Mouse (Mus musculus): ENCODE results near the gene Gfm1. TPM values are rescaled to one million over a fixed set of nuclear protein-coding genes. Genes with fewer than 3 reads are reported as not detected.

Gfm1 gene
- polyA plus RNA-seq, 1 experiment from 2014 or later = 42.4 TPM

GRCm38 (mm10) chr3:67498773-67499405, 69.0 kb downstream of the Gfm1 start:
- Histone ChIP-seq H3K27me3 (peaks cover 18% of the 10 kb centered on the region; the same call in 1 of the 2 replicates), H3K36me3 (no peaks in the 10 kb centered on the region), H3K9ac (replicated peaks) (no peak overlapping the region), H3K4me2 (replicated peaks) (no peak overlapping the region), H3K4me1 (peaks cover 4% of the 10 kb centered on the region), H3K27ac (replicated peaks) (no peak overlapping the region), H3K4me3 (no peak overlapping the region), H3K9me3 (no peaks in the 10 kb centered on the region)
- ATAC-seq (ENCODE audit: low FRiP score, low read depth) = no peak
- 89% methylated on average over 8 of the region's 8 CpGs for WGBS

DNA sequence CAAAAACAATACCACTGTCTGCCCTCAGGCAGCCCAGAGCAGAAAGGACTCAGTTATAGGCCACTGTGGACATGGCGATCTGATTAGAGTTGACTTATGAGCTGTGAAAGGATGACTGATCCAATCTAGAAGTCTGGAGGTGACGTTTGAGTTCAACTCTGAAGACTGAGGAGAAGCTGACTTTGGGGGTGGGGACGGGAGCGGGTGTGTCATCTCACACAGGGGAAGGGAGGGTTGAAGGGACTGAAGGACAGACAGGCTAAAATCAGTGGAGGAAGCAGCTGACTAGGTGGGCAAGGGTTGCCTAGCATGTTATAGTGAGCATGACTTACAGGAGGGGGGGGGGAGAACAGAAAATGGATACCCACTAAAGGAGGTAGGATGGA, 69.5 kb downstream of the Gfm1 start:
- Histone ChIP-seq H3K27ac (replicated peaks) (no peak overlapping the region), H3K4me2 (replicated peaks) (no peak overlapping the region), H3K27me3 (peaks cover 19% of the 10 kb centered on the region; the same call in 1 of the 2 replicates), H3K4me3 (no peak overlapping the region), H3K4me1 (peaks cover 8% of the 10 kb centered on the region), H3K9ac (replicated peaks) (no peak overlapping the region), H3K36me3 (no peaks in the 10 kb centered on the region), H3K9me3 (no peaks in the 10 kb centered on the region)
- 94% methylated on average over 4 of the region's 4 CpGs for WGBS
- no peak for ATAC-seq (ENCODE audit: low FRiP score, low read depth)

GRCm38 (mm10) chr3:67503878-67504277, 74.0 kb downstream of the Gfm1 start:
- Histone ChIP-seq H3K27me3 (peaks cover 42% of the 10 kb centered on the region), H3K9me3 (no peaks in the 10 kb centered on the region), H3K4me2 (replicated peaks) (no peak overlapping the region), H3K27ac (replicated peaks) (no peak overlapping the region), H3K4me3 (no peak overlapping the region), H3K4me1 (peaks cover 8% of the 10 kb centered on the region), H3K36me3 (no peaks in the 10 kb centered on the region), H3K9ac (replicated peaks) (no peak overlapping the region)
- WGBS = 3% methylated on average over 3 of the region's 3 CpGs
- ATAC-seq (ENCODE audit: low FRiP score, low read depth) = 0 out of 2 replicates have a peak, but pooled peaks have one; percentile 62

DNA sequence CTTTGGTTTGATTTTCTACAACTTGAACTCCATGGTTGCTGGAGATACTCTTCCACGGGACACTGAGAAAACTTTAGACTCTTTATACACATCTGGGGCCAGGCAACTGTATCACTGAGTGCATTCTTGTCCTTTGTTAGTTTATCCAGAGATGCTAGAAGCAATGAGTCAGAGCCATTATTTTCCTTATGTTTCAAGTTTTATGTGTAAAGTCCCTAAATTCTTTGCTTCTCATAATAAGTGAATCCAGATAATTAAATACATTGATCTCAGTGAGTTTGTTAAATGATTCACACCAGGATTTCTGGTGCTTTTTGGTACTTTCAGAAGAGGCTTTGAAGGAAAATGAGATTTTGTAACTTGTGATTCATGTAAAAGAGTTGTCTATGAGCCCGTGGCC, 75.4 kb downstream of the Gfm1 start:
- Histone ChIP-seq H3K9ac (replicated peaks) (no peak overlapping the region), H3K36me3 (no peaks in the 10 kb centered on the region), H3K9me3 (no peaks in the 10 kb centered on the region), H3K4me3 (no peak overlapping the region), H3K4me1 (peaks cover 8% of the 10 kb centered on the region), H3K27me3 (peaks cover 42% of the 10 kb centered on the region), H3K27ac (replicated peaks) (no peak overlapping the region), H3K4me2 (replicated peaks) (no peak overlapping the region)
- ATAC-seq (ENCODE audit: low FRiP score, low read depth) = no peak
- 81% methylated on average over 2 of the region's 2 CpGs for WGBS

DNA sequence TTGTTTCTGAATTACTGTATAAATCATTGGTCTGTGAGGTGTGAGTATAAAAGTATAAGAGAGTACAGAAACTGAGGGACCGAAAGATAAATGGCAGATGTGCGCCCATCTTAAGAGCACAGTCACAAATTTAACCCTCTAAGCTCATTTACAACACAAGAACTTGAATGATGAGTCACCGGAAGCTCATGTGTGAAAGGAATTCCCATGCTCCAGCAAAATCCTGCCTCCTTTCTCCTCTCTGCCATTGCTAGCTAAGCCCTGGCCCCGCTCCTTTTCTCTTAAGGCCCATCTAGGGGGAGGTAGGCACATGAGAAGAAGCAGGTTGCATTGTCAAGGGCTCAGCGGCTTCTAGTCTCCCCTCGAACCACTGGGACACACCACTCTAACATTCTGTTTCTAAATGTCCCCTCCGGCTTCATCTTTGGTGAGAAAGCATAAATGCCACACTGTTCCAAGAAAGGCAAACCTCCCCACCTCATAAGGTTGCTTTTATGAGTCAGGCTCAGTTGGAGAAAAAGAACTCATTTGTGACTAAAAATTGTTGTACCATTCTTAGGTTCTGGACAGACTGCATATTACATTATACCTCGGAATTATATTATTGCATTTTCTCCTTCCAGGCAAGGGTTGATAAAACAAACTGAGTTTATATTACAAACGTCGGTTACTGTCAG, 78.5 kb downstream of the Gfm1 start:
- Histone ChIP-seq H3K27me3 (peaks cover 28% of the 10 kb centered on the region), H3K9me3 (no peaks in the 10 kb centered on the region), H3K4me2 (replicated peaks) (no peak overlapping the region), H3K36me3 (no peaks in the 10 kb centered on the region), H3K4me3 (no peak overlapping the region), H3K9ac (replicated peaks) (no peak overlapping the region), H3K27ac (replicated peaks) (no peak overlapping the region), H3K4me1 (peaks cover 8% of the 10 kb centered on the region)
- no peak for ATAC-seq (ENCODE audit: low FRiP score, low read depth)
- WGBS = 87% methylated on average over 10 of the region's 10 CpGs

DNA sequence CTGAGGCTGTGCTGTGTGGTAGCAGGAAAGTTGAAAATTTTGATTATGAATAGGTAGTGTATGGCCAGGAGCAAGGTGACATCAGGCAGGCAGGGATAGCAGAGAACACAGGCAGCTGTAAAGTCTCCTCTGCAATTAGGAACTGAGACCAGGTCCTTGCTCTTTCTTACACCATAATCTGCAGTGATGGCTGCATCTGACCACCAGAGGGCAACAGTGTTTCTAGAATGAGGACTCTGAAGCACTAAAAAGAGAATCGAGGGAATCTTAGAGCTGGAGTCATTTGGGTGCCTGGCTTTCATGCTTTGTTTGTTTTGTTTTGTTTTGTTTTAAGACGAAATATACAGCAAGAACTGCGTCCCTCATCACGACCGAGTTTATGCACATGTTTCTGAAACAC, 82.9 kb downstream of the Gfm1 start:
- peak; percentile 44; the same call in 1 of the 2 replicates for ATAC-seq (ENCODE audit: low FRiP score, low read depth)
- no peak overlapping the region for H3K4me3 ChIP-seq
- H3K27me3 ChIP-seq = peaks cover 46% of the 10 kb centered on the region
- no peaks in the 10 kb centered on the region for H3K9me3 ChIP-seq
- 4% methylated on average over 5 of the region's 5 CpGs for WGBS
- no peaks in the 10 kb centered on the region for H3K36me3 ChIP-seq
- H3K4me1 ChIP-seq = peaks cover 11% of the 10 kb centered on the region
- H3K4me2 ChIP-seq (replicated peaks) = no peak overlapping the region
- H3K27ac ChIP-seq (replicated peaks) = no peak overlapping the region
- H3K9ac ChIP-seq (replicated peaks) = no peak overlapping the region

- WGBS = 5% methylated on average over 40 of the region's 40 CpGs
- no peak overlapping the region for H3K27ac ChIP-seq (replicated peaks)
- peaks cover 11% of the 10 kb centered on the region for H3K4me1 ChIP-seq
- no peaks in the 10 kb centered on the region for H3K36me3 ChIP-seq
- peak; percentile 56 for ATAC-seq (ENCODE audit: low FRiP score, low read depth)
- peak overlapping the region; percentile 73 for H3K9ac ChIP-seq (replicated peaks)
- peak overlapping the region; percentile 65 for H3K4me3 ChIP-seq
- H3K4me2 ChIP-seq (replicated peaks) = peak overlapping the region; percentile 100
- peaks cover 51% of the 10 kb centered on the region for H3K27me3 ChIP-seq
- no peaks in the 10 kb centered on the region for H3K9me3 ChIP-seq
Observed at GRCm38 (mm10) chr3:67514801-67515273, 84.9 kb downstream of the Gfm1 start.

- 4% methylated on average over 38 of the region's 38 CpGs for WGBS
- Histone ChIP-seq H3K9ac (replicated peaks) (peak within 1 kb of the TSS; percentile 73), H3K4me2 (replicated peaks) (peak within 1 kb of the TSS; percentile 100), H3K9me3 (no peaks in the 10 kb centered on the region), H3K36me3 (no peaks in the 10 kb centered on the region), H3K4me3 (peak within 1 kb of the TSS; percentile 65), H3K27me3 (peaks cover 51% of the 10 kb centered on the region), H3K4me1 (peaks cover 11% of the 10 kb centered on the region), H3K27ac (replicated peaks) (no peak within 1 kb of the TSS)
- peak; percentile 70 for ATAC-seq (ENCODE audit: low FRiP score, low read depth)
Observed at GRCm38 (mm10) chr3:67515274-67515801, 85.4 kb downstream of the Gfm1 start, which contains the start of gene Rarres1. TSS of gene Rarres1 (minus strand) at chr3:67515523.

- WGBS = 90% methylated on average over 5 of the region's 5 CpGs
- no peak overlapping the region for H3K4me3 ChIP-seq
- peaks cover 25% of the 10 kb centered on the region for H3K27me3 ChIP-seq
- no peak overlapping the region for H3K4me2 ChIP-seq (replicated peaks)
- no peaks in the 10 kb centered on the region for H3K9me3 ChIP-seq
- H3K4me1 ChIP-seq = peaks cover under 1% of the 10 kb centered on the region; the same call in 1 of the 2 replicates
- H3K9ac ChIP-seq (replicated peaks) = no peak overlapping the region
- no peak overlapping the region for H3K27ac ChIP-seq (replicated peaks)
- no peaks in the 10 kb centered on the region for H3K36me3 ChIP-seq
- ATAC-seq (ENCODE audit: low FRiP score, low read depth) = no peak
Observed at GRCm38 (mm10) chr3:67520568-67521143, 90.8 kb downstream of the Gfm1 start.

- no peaks in the 10 kb centered on the region for H3K4me1 ChIP-seq
- H3K4me2 ChIP-seq (replicated peaks) = no peak overlapping the region
- H3K27ac ChIP-seq (replicated peaks) = no peak overlapping the region
- H3K4me3 ChIP-seq = no peak overlapping the region
- H3K36me3 ChIP-seq = no peaks in the 10 kb centered on the region
- no peak for ATAC-seq (ENCODE audit: low FRiP score, low read depth)
- 93% methylated on average over 8 of the region's 8 CpGs for WGBS
- no peak overlapping the region for H3K9ac ChIP-seq (replicated peaks)
- H3K9me3 ChIP-seq = no peaks in the 10 kb centered on the region
- peaks cover 6% of the 10 kb centered on the region; the same call in 1 of the 2 replicates for H3K27me3 ChIP-seq
Observed at GRCm38 (mm10) chr3:67522709-67523108, 92.8 kb downstream of the Gfm1 start.

DNA sequence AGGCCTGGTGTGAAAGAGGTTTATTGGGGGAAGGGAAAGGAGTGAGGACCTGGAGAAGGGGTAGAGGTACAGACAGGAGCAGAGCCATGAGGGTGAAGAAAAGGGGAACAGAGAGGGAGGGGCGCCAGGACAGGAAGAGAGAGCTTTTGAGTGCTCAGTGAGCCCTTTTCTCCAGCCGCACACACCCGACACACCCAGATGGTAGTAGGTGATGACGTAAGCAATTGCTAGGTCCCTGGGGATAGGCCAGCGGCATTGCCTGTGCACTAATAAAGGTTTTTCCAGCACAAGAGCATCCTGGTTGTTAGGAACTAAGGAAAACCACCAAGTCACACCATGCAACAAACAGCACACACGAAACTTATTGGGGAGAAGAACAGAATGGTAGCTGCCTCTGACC, 94.9 kb downstream of the Gfm1 start:
- Histone ChIP-seq H3K4me2 (replicated peaks) (no peak overlapping the region), H3K27ac (replicated peaks) (no peak overlapping the region), H3K36me3 (no peaks in the 10 kb centered on the region), H3K4me3 (no peak overlapping the region), H3K9ac (replicated peaks) (no peak overlapping the region), H3K4me1 (no peaks in the 10 kb centered on the region), H3K9me3 (no peaks in the 10 kb centered on the region), H3K27me3 (no peaks in the 10 kb centered on the region)
- ATAC-seq (ENCODE audit: low FRiP score, low read depth) = no peak
- 87% methylated on average over 6 of the region's 6 CpGs for WGBS
